8 mouse cellular contexts compared by ENCODE assay signal in genomic region chr10:66770161-66771030, GRCm38 (mm10).
DNase-seq lines count a peak whose midpoint lies in the region; ATAC-seq lines count a peak whose summit lies in the region.
"Had no signal": no experiment of that assay in that cellular context is flagged by ENCODE, and none has a peak within 500 bp of the region (broad histone marks: within the 10 kb centered on the region; RNA-seq: fewer than 3 reads in every experiment).

No protein-coding gene starts in this region.

- no peaks in the 10 kb centered on the region for H3K4me1 ChIP-seq in liver, embryonic 12.5 days
- peaks cover 4% of the 10 kb centered on the region; the same call in 1 of the 2 replicates for H3K4me1 ChIP-seq in embryonic facial prominence, embryonic 14.5 days (ENCODE audit: control insufficient read depth, insufficient read depth, low read length)
- H3K4me1 ChIP-seq in neural tube, embryonic 15.5 days: peaks cover 3% of the 10 kb centered on the region; the same call in 1 of the 2 replicates
- H3K4me1 ChIP-seq: liver, embryonic 15.5 days had no signal

- H3K9me3 ChIP-seq in liver, embryonic 12.5 days (replicated peaks): peaks cover 23% of the 10 kb centered on the region
- peaks cover 22% of the 10 kb centered on the region for H3K9me3 ChIP-seq in embryonic facial prominence, embryonic 14.5 days (ENCODE audit: control insufficient read depth, low read length)
- H3K9me3 ChIP-seq in neural tube, embryonic 15.5 days (replicated peaks): 0 out of 2 replicates have a peak, but pooled peaks cover 3% of the 10 kb centered on the region
- H3K9me3 ChIP-seq: liver, embryonic 15.5 days had no signal

- 37% methylated on average over 21 of the region's 21 CpGs for WGBS in liver, embryonic 12.5 days (ENCODE audit: insufficient replicate concordance)
- 26% methylated on average over 21 of the region's 21 CpGs for WGBS in embryonic facial prominence, embryonic 14.5 days
- WGBS in neural tube, embryonic 15.5 days: 37% methylated on average over 21 of the region's 21 CpGs

- H3K4me3 ChIP-seq in liver, embryonic 12.5 days: no peak overlapping the region
- H3K4me3 ChIP-seq in embryonic facial prominence, embryonic 14.5 days (ENCODE audit: low read depth, low read length): peak overlapping the region; percentile 15; the same call in 1 of the 2 replicates
- H3K4me3 ChIP-seq in neural tube, embryonic 15.5 days (replicated peaks): no peak overlapping the region
- H3K4me3 ChIP-seq: liver, embryonic 15.5 days had no signal

- H3K27me3 ChIP-seq in liver, embryonic 12.5 days (replicated peaks): no peaks in the 10 kb centered on the region
- H3K27me3 ChIP-seq in embryonic facial prominence, embryonic 14.5 days (replicated peaks; ENCODE audit: control insufficient read depth, insufficient read depth, low read length): no peaks in the 10 kb centered on the region
- H3K27me3 ChIP-seq in neural tube, embryonic 15.5 days (replicated peaks): no peaks in the 10 kb centered on the region
- H3K27me3 ChIP-seq: liver, embryonic 15.5 days had no signal

- H3K4me2 ChIP-seq in liver, embryonic 12.5 days: no peak overlapping the region
- peak overlapping the region; percentile 39 for H3K4me2 ChIP-seq in embryonic facial prominence, embryonic 14.5 days (ENCODE audit: low read depth, low read length)
- H3K4me2 ChIP-seq in neural tube, embryonic 15.5 days: peak overlapping the region; percentile 38
- H3K4me2 ChIP-seq: liver, embryonic 15.5 days had no signal

- no peak overlapping the region for H3K27ac ChIP-seq in liver, embryonic 12.5 days
- no peak overlapping the region for H3K27ac ChIP-seq in embryonic facial prominence, embryonic 14.5 days (replicated peaks; ENCODE audit: low read depth, low read length)
- H3K27ac ChIP-seq in neural tube, embryonic 15.5 days (replicated peaks): no peak overlapping the region
- H3K27ac ChIP-seq: liver, embryonic 15.5 days had no signal

- no peak for ATAC-seq in liver, embryonic 12.5 days
- ATAC-seq in embryonic facial prominence, embryonic 14.5 days (ENCODE audit: low read depth): no peak
- ATAC-seq in neural tube, embryonic 15.5 days (ENCODE audit: low FRiP score): no peak

- peak; percentile 6 for DNase-seq in liver
- no peak for DNase-seq in embryonic facial prominence, embryonic 14.5 days (ENCODE audit: low spot score)
- peak; percentile 5 to 16 for DNase-seq in layer of hippocampus, postnatal 14 days (ENCODE audit: low spot score in 2 of 2)
- DNase-seq in adrenal gland, adult 18-20 months (ENCODE audit: low spot score in 2 of 2): no peak
- DNase-seq in spleen, adult 18-20 months: no peak

- H3K36me3 ChIP-seq in liver, embryonic 12.5 days: no peaks in the 10 kb centered on the region
- no peaks in the 10 kb centered on the region for H3K36me3 ChIP-seq in embryonic facial prominence, embryonic 14.5 days (ENCODE audit: control insufficient read depth, insufficient read depth, low read length)
- H3K36me3 ChIP-seq in neural tube, embryonic 15.5 days: no peaks in the 10 kb centered on the region
- H3K36me3 ChIP-seq: liver, embryonic 15.5 days had no signal

- H3K9ac ChIP-seq in liver, embryonic 12.5 days: no peak overlapping the region
- peak overlapping the region; percentile 27; the same call in 1 of the 2 replicates for H3K9ac ChIP-seq in embryonic facial prominence, embryonic 14.5 days (ENCODE audit: low read depth, low read length)
- no peak overlapping the region for H3K9ac ChIP-seq in neural tube, embryonic 15.5 days (replicated peaks)
- H3K9ac ChIP-seq: liver, embryonic 15.5 days had no signal

Comparison
In these comparisons a context has a peak if more than half of its experiments do, and no peak if none do; other contexts are left out.
1. DNase-seq: peak in liver (single experiment) and layer of hippocampus, postnatal 14 days (2 of 2); none in embryonic facial prominence, embryonic 14.5 days (single experiment), adrenal gland, adult 18-20 months (0 of 2) and spleen, adult 18-20 months (0 of 2).